Mouse (Mus musculus): ENCODE results near the gene Zfp846.
"Not testable (repeated sequence)": the region's sequence is repeated elsewhere in the genome, so short reads cannot be mapped to it uniquely, and the experiment has no call there.

Gene Zfp846

DNA sequence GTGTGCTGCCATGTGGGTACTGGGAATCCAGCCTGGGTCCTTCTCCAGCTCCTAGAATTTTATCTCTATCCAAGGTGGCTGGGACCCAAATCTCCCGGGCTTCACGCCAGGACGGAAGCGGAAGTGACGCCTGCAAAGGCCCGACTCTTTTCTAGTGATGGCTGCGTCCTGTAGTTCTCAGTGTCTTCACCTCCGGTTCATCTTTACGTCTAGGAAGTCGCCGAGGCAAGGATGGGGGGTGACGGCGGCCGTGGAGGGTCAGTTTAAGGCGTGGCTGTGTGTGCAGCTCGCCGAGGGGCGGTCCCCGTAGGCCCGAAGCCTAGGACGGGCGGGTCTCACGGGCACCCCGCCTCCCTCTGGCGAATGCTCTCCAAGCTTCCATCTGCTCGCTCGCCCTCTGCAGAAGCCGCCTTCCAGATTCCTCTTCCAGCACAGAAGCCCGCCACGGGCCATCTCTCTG is at the start of gene Zfp846:
TSS of gene Zfp846 (plus strand) at position 117 of the 460 bp plus-strand sequence.
- DNase-seq (ENCODE audit: low read depth, low spot score): peak; percentile 98

- DNase-seq (ENCODE audit: low read depth, low spot score): no peak
Measured at GRCm38 (mm10) chr9:20534326-20534926, 46.7 kb upstream of the Zfp846 start.

DNA sequence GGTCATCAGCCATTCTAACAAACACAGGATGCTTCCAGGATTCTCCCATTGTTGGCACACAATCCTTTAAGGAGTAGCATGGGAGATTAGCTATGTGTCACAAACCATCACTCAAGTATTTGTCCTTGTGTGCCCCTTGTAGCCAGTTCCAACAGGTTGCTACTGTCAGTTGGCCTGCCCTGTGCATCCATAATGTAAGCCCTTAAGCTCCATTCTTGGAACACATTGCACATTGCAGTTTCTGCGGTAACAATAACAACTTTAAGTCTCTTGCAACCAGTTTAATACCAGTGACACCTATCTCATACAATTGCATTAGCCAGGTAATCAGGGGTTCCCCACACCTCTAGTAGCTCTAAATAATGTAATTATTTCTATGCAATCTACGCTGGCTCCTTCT is 44.5 kb upstream of the Zfp846 start:
- no peak for DNase-seq (ENCODE audit: low read depth, low spot score)

- DNase-seq (ENCODE audit: low read depth, low spot score): no peak
Measured at GRCm38 (mm10) chr9:20543496-20543895, 37.6 kb upstream of the Zfp846 start.

- DNase-seq (ENCODE audit: low read depth, low spot score): peak; percentile 93
Measured at GRCm38 (mm10) chr9:20544070-20544821, 36.8 kb upstream of the Zfp846 start.

- DNase-seq (ENCODE audit: low read depth, low spot score): peak; percentile 58
Measured at GRCm38 (mm10) chr9:20545151-20545550, 35.9 kb upstream of the Zfp846 start.

GRCm38 (mm10) chr9:20551781-20552275 is 29.3 kb upstream of the Zfp846 start:
- DNase-seq (ENCODE audit: low read depth, low spot score): no peak

DNA sequence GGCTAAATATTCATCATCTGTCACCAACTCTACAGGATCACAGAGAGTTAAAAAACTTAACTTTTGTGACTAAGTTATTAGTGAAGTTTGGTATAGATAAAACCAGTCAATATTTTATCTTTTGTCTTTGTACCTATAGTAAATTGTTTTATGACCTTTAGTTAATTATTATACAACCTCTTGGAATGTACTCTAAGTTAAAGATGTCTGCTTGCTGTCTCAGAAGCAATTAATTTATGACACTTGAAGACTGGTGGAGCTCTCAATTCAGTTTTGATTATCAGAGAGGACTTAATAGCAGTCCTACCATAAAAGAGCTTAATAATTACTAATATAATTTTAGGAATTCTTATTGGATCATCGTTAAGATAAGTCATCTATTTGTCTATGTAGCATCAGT is 28.4 kb upstream of the Zfp846 start:
- DNase-seq (ENCODE audit: low read depth, low spot score): no peak

- DNase-seq (ENCODE audit: low read depth, low spot score): peak; percentile 35
Measured at GRCm38 (mm10) chr9:20562177-20562576, 18.9 kb upstream of the Zfp846 start.

- DNase-seq (ENCODE audit: low read depth, low spot score): not testable (repeated sequence)
Measured at GRCm38 (mm10) chr9:20565326-20566030, 15.6 kb upstream of the Zfp846 start.

- no peak for DNase-seq (ENCODE audit: low read depth, low spot score)
Measured at GRCm38 (mm10) chr9:20571060-20571459, 10.0 kb upstream of the Zfp846 start.

- no peak for DNase-seq (ENCODE audit: low read depth, low spot score)
Measured at GRCm38 (mm10) chr9:20576591-20576990, 4.5 kb upstream of the Zfp846 start.

GRCm38 (mm10) chr9:20601270-20601669 is 20.2 kb downstream of the Zfp846 start:
- no peak for DNase-seq (ENCODE audit: low read depth, low spot score)

GRCm38 (mm10) chr9:20606269-20606668 is 25.2 kb downstream of the Zfp846 start:
- DNase-seq (ENCODE audit: low read depth, low spot score): no peak

- DNase-seq (ENCODE audit: low read depth, low spot score): peak; percentile 95
Measured at GRCm38 (mm10) chr9:20607100-20607974, 26.2 kb downstream of the Zfp846 start.

DNA sequence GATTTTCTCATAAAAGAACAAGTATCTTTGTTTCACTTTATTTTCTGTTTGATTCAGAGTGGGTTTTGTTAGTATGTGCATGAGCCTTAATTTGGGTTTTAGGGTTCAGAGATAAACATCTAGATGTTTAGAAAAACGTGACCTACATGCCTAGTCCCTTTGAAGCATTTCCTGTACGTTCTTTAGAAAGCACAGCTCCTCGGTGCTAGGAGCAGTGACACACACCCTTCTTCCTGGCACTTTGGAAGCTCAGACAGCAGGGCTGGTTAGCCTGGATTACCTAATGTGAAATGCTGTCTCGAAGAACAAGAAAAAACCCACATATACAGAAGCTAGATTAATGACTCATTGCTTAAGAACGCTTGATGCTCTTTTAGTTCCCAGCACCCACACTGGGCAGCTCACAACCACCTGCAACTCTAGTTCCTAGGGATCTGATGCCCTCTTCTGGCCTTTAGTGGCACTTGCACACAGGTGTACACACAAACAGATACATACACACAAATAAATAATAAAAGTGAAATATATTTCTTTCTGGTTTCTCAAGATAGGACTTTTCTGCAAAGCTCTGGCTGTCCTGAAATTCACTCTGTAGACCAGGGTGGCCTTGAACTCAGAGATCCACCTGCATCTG is 28.9 kb downstream of the Zfp846 start:
- peak; percentile 33 for DNase-seq (ENCODE audit: low read depth, low spot score)

DNA sequence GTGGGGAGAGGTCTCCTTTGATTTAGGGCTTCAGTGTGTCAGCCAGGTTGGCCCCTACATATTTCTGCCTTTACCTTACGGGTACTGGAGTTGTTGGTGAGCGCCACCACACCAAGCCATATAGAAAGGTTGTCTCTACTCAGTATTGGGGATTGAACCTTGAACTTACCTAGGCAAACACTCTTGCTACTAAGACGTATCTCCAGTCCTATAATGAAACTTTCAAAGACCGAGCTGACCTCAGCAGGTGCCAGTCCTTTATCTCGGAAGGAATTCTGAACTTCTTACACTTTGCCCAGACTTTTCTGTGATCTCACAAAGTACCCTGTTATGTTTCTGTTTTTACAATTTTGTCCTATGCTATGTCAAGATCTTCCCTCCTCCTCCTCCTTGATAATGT is 30.9 kb downstream of the Zfp846 start:
- DNase-seq (ENCODE audit: low read depth, low spot score): no peak

GRCm38 (mm10) chr9:20616685-20617084 is 35.6 kb downstream of the Zfp846 start:
- no peak for DNase-seq (ENCODE audit: low read depth, low spot score)

GRCm38 (mm10) chr9:20631332-20631731 is 50.2 kb downstream of the Zfp846 start:
- no peak for DNase-seq (ENCODE audit: low read depth, low spot score)

GRCm38 (mm10) chr9:20635676-20636075 is 54.6 kb downstream of the Zfp846 start:
- DNase-seq (ENCODE audit: low read depth, low spot score): not testable (repeated sequence)

DNA sequence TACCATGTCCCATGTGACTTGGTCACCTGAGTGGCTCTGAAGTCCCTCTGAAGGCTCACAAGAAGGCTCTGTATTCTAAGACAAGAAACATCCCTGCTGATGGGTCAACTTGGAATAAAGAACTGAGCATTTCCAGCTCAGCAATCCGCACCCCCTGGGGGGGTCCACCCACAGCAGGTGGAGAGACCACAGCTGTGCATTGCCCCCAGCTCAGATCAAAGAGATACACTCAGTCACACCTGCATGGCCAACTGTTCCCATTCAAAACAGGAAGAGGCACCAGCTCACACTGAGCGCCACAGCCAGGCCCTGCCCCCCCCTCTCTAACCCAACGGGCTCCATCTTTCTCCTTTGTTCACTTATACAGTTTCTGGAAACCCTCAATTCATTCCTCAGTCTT is 55.2 kb downstream of the Zfp846 start:
- no peak for DNase-seq (ENCODE audit: low read depth, low spot score)

Measured in ES-CJ7 (cell line).